Mouse (Mus musculus): ENCODE measurements around the gene 4930453N24Rik.

Gene 4930453N24Rik

DNA sequence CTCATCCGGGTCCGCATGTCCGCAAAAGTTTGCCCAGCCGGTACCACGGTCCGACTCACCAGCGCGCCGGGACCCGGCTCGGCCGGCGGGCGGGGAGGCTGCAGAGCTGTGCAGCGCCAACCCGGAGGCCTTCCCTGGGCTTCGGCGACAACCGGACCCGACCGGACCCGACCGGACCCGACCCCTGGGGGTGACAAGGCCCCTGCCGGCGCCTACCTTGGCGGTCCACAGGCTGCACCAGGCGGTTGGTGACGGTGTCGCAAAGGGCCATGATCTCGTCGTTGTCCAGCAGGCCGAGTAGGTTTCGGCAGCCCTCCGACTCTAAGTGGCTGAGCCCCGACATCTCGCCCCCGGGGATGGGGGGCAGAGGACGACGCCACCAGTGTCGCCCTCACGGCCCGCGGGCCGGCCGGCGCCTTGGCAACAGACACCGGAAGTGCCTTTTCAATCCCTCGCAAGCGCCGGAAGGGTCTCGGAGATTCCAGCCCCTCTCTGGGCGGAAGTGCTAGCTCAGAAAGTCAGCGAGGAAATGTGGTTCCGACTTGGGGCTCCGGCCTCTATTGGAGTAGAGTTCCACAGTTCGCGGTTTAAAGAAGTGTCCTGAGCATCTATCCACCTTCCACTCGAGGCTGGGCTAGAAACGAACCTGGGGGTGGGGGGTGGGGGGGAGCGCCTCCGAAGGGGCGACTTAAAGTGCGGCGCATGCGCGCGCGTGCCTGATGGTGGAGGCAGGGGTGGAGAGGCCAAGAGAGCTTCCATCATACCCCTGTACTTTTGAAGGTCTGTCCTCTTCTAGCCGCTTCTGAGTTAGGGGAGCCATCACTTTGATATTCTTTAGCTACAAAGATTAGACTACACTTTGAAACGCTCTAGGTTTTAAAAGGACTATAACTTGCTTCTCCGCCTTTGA is at the start of gene 4930453N24Rik:
Gene 4930453N24Rik (minus strand): TSS at position 641 of the 910 bp plus-strand sequence.
- DNase-seq, result peak; percentile 88 to 93

DNA sequence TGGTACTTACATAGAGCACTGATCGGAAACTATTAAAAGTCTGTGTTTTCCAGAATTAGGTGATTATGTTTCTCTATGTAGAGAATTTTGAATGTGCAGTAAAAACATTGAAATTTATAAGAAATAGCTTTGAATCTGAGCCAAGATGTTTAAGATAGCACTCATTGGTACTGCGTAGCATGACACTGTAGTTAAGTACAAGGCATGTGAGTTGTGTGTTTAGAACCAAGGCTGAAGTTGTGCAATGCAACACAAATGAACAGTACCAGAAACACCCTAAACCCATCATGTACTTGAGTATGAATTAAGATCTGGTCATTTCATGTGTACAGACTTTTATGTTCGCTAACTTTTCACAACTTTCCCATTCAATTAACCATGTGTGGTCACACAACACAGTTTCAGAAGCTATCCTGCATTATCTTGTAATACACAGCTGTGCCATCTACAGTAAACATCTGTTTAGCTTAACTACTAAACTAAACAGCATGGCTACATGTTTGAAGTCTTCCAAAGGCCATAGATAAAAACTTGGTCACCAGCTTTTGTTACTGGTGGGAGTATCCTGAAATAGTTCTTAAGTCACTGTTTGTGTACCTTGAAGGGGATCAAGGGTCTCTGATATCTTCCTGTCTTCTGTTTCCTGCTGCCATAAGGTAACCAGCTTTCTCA is 46.3 kb upstream of the 4930453N24Rik start:
- DNase-seq, result no peak

DNA sequence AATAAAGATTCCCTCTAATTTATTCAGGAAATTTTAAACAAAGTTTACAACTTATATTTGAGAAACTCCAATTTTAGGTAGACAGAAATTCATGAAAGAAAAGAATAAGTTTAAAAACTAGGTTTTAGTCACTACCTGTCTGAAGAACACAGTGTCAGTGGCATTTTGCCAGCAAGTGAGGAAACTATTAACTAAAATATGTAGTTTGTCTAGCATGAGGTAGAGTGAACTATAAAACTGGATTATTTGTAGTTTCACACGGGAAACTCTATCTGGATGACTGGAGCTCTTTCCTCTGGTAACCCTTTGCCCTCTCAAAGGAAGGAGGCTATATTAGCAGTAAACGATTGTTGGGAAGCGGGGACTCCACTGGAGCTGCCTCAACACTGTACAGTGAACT is 32.1 kb upstream of the 4930453N24Rik start:
- DNase-seq, result peak; percentile 25 to 34

DNA sequence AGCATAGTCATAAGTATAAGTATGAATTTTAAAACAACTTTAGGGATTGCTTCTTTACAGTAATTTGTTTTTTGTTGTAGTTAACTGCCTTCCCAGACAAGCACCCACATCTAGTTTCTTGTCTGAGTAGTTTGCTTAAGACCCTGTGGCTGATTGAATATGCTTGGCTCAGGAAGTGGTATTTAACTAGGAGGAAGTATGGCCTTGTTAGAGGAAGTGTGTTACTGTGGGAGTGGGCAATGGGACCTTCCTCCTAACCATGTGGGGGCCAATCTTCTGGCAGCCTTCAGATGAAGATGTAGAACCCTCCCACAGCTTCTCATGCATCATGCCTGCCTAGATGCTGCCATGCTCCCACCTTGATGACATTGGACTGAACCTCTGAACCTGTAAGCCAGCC is 30.7 kb upstream of the 4930453N24Rik start:
- DNase-seq, result no peak

DNA sequence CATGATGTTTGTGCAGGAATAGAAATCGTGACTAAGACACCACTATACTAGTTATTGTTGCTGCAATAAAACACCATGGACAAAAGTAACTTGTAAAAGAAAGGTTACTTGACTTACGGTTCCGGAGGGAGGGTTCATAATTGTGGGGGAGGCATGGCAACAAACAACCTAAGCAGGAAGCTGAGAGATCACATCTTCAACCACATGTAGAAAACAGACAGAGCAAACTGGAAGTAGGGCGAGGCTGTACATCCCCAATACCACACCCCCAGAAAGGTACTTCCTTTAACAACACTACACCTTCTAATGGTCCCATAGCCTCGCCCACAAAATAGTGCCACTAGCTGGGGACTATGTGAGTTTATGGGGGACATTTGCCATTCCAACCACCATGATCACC is 29.4 kb upstream of the 4930453N24Rik start:
- no peak for DNase-seq

DNA sequence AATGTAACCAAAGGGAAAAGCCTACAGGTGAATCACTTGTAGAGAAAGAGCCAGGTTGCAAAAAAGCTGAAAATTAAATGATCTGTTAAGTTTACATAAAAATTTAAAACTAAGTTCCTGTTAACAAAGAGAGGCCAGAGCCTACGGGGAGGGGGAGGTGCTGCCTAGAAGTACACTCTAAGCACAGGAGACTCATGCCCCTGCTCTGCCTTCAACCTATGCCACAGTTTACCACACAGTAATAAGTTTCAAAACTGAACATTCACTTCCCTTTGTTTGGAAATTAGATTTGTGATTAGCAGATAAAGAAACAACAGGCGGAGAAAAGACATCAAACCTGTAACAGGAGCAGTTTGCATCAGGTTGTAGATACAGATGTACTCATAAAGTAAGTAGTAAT is 23.8 kb upstream of the 4930453N24Rik start:
- peak in 1 of 2 experiments; percentile 7 for DNase-seq

DNA sequence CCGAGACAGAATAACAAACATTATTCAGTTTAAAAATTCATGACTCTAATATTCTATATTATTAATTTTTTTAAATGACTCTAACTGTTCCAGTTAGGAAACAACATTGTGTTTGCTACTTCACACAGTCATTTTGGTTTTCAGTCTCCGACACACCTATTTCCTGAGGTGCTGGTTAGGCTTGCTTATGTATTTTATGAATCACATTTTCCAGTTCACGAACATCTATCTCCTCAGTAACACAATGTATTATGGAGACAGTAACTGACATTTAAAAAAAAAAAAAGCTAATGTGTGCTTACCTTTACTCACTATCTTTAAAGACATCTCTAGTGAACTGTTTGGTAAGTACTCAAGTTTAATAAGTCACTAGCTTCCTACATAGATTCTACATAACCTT is 18.7 kb upstream of the 4930453N24Rik start:
- no peak for DNase-seq

DNA sequence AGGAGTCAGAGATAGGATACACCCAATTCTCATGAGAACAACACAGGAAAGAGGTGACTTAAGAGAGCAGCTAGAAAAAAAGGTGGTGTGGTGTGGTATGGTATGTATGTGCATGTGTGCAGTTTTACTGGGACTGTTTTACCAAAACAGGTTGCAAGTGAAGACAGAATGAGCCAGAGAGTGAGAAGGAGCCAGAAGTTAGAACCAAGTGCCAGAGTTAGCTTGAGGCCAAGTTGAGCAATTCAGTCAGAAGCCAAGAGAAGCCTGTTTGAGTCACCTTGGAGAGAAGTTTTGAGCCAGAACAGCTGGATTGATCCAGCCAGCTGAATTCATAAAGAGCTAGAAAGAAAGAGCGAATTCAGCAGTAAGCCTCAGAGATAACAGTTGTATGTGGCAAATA is 4.6 kb upstream of the 4930453N24Rik start:
- DNase-seq, result no peak

DNA sequence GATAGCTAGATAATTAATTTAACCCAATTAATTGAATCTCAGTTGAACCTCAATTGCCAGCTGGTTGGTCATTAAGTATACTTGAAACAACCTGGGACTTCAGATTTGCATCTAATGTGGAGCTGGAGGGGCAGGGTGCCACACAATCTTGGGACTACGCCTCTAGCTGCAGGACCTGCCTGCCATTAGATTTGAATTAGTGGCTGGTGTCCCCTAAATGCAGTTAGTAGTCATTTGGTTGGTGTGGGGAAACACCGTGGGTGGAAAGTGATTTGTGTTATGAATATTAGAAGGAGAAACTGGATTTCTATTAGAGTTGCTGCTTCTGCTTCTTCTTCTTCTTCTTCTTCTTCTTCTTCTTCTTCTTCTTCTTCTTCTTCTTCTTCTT is 464 bp upstream of the 4930453N24Rik start:
- DNase-seq, result no peak

DNA sequence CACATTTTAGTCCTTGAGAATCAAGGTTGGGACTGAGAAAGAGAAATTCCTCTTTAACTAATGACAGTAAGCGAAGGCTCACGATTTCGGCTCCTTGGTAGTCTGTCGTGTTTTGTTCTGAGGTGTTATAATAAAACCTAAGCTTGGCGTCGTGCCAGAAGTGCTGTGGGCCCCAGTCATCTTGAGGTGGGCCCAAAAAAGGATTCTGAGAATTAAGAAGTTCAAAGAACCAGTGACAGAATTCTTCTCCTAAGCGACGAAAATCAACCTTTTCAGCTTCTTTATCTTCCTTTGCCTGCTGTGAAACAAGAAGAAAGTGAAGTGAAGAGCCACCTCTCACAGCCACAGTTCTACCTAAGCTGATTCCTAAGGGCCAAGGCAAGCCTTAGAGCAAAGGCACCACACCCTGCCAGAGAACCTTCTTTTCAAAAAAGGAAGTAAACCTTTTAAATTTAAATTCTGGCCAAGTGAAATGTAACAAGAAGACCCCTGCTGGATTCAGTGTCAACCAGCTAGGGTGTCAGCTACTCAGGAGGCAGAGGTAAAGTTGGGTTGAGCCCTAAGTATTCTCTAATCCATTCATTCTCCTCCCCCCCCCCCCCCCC is 4.2 kb downstream of the 4930453N24Rik start:
- no peak for DNase-seq

DNA sequence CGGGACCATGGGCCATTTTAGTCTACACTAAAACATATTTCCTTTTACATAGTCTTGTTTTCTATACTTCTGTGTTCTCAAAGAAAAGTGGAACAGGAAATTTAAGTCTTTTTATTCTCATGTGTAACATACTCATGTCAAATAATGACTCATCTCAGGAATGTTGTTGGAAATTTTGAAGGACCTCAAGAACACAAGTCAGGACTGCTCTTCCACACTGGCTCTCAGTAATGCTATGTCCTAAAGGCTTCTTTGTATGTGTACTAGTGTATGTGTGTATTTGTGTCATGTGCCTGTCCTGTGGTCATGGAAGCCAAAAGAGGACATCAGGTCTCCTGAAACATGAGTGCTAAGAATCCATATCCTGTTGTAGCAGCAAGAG is 11.7 kb downstream of the 4930453N24Rik start:
- DNase-seq, result no peak

DNA sequence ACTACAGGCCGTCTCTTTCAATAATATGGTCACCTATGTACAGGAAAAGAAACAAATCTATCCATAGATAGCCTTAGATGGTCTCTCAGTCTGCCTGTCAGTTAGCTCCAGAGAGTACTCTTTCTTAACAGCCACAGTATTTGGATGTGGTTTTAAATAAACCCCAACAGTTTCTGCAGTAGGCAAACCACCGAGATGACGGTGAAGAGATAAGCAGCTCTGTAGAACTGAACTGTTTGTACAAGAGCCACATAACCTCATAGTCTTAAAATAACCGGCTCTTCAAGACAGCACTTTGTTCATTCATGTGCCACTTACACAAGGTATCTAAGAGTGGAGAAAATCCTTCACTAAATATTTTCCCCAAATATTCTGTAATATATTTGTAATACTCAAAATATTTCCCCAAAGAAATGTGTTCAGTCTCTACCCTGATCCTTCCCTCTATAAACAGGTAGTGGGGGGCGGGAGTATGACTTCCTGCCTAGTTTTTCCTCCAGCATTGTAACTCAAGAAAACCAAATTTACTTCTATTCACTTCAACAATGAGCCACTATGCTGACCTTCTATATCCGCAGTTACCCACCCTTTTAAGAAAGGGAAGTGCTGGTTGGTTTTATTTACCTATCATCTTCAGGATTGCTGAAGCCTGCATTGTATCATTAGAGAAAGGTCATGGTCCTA is 12.3 kb downstream of the 4930453N24Rik start:
- DNase-seq, result no peak

DNA sequence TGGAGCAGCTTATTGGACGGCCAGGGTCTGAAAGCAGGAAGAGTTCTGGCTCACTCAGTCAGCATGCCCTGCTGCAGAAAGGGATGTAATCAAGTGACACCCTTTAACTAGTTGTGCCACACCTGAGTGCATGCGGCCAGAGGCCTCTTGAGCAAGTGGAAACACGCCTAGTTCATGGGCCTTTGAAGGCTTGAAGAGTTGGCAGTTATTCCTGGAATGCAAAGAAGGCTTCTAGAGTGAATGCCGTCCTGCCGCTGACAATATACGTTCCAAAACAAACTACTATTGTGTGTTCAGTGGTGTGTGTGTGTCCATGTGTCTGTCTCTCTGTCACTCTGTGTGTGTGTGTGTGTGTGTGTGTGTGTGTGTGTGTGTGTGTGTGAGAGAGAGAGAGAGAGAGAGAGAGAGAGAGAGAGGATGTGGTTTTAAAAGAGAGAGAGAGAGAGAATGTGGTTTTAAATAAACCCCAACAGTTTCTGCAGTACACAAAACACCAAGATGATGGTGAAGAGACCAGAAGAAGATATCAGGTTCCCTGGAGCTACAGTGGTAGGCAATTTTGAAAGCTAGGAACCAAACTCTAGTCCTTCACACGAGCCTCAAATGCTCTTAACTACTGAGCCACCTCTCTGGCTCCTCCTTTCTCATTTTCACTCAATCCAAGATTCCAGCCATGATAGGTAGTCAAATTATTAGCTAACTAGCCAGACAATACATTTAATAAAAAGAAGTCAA is 13.1 kb downstream of the 4930453N24Rik start:
- DNase-seq, result peak in 1 of 2 experiments; percentile 8

DNA sequence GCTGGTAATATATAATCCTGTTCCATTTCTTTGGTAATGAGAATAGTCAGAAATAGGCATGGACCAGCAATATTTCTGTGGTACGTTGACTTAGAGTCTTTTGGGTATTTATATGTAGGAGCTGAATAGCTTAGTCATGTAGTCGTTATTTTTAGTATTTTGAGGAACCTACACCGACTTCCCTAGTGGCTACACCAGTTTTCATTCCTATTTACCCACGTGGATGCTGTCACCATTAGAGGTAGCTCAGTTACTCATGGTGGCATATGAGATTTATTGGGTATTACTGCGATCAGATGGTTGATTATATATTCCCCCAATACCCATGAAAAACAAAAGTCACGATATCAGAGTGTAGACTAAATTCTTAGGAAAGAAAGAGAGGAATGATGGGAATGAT is 14.6 kb downstream of the 4930453N24Rik start:
- DNase-seq, result no peak

DNA sequence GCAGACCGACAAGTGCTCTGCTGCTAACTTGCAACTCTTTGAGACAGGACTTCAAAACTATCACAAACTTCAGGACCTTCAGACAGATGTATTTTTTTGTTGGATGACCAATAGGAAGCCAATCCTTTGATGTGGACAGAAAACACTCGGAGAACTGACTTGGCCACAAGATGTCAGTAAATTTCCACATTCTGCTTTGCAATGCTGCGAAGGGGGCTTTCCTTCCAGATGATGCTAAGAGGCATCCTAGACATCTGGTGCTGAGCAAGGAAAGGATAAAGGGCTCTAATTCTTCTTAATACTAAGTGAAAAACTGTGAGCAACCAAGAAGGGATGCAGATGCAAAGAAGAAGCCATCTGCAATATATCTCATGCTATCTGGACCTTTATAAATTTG is 16.2 kb downstream of the 4930453N24Rik start:
- DNase-seq, result peak; percentile 12 to 21

DNA sequence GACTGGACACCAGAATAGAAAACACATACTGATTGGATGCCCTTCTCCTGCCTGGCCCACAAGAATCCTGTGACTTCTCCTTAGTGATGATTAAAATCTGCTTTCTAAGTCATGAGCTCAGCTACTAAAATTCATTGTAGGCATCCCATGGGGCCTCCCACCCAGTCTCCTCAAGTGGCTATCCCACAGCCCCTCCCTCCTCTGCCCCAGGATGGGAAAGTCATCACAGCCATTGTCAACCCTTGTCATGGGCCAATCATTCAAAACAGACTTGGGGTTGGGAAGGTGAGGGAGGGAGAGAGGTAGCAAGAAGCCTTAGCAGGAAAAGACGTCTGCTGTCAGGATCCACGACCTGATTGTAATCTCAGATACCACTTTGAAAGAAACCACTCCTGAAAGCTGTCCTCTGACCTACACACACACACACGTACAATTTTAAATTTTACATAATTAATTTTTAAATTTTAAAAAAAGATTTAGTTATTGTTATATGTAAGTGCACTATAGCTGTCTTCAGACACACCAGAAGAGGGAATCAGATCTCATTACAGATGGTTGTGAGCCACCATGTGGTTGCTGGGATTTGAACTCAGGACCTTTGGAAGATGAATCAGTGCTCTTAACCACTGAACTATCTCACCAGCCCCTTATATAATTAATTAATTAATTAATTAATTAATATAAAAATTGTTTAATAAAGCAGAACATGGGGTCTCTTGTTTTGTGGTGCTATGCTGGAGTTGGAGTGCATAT is 16.8 kb downstream of the 4930453N24Rik start:
- DNase-seq, result no peak

DNA sequence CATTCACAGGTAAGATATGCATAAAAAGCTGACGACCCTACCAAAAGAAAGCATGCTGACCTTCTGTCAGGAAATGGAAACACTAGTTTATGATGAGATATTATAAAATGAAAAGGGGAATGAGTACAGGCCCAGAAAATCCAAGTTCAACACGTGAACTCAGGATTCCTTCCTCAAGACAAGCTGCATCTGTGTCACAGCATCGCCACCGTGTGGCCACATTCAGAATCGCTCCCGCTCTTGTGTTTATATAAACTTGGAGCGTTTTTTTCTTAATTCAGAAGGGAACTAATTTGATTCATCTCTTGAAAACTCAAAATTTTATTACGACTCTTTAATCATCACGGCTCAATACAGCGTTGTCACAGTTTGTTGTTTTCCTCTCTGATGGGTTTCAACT is 22.7 kb downstream of the 4930453N24Rik start:
- peak; percentile 50 to 86 for DNase-seq

DNA sequence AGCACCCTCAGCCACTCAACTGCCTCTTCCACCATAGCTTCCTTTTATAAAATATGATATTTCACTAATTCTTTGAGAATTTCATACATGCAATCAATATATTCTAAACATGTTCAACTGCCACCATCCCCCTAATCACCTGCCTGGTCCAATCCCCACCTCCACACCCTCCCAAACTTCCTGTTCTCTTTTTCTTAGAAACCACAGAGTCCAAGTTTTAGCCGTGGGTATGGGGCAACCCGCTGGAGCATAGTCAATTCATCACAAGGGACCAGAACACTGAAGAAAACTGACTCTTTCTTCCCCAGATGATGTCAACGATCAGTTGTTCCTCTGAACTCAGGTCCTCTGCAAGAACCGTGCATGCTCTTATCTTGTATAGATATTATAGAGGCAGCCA is 25.9 kb downstream of the 4930453N24Rik start:
- no peak for DNase-seq

DNA sequence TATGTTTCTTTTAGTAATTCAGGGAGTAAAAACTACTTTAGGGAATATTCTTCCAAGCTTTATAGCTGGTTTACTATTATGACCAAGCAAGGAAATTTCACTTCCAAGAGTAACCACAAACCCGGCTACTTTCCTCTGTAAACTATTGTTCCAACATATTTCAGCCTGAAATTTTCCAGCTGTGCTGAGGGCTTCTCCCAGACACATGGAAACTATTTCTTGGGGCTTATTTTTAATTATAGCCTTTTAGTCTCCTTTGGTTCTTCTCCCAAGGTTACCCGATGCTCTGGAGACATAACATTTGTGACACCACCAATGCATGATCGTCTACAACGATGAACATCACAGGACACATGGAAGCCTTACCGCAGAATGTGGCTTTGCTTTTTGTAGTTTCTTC is 33.7 kb downstream of the 4930453N24Rik start:
- no peak for DNase-seq

DNA sequence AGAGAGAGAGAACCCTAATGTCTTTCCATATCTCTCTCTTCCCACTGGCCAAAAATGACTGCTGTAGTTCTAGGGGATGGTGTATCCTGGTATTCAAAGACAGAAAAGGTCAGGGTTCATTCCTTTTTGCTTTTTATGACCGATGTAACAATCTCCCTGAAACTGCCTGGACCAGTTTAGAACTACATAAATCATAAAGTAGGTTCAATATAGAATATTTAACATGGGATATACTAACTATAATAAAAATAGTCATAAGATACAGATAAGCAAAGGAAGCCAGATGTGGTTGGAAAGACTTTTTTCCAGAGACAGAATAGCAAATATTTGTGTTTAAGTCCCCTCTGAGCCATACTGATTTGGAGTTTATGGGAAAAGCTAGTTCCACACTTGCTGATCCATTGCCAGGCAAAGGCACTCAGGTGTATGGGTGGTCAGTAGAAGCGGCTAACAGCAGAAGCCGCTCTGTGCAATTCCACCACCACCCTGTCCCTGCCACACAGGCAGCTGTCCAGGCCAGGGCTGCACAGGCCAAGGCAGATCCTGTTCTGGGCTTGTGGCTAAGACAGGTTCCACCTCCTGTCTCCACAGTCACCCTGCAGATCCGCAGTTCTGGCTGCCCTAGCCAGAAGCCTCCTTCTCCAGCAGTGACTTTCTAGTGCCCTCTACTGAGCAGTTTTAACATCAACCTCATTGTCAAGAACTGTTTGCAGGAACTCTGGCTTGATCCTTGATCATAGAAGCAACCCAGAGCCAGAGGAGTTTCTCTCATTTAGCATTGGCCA is 47.5 kb downstream of the 4930453N24Rik start:
- DNase-seq, result peak; percentile 14 to 27

DNA sequence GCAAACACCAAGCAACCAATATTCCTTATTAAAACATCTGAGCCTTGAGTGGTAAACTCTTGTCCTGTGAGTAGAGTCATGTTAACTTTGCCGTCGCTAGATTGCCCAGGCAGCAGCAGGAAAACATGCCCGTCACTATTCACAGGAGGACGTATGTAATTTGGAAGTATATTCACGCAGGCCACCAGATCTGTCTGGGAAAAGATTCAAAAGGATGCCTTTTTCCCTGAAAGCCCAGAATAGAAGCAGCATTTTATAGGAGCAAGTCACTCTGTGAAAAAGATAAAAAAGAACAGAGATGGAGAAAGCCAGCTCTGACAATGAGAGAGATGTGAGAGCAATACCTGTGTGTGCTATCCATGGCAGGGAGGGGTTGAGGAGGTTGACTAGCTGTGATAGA is 49.4 kb downstream of the 4930453N24Rik start:
- no peak for DNase-seq

Measured in kidney, postnatal 36 days (tissue).